Mouse (Mus musculus): ENCODE results near the gene Slc18b1. TPM values are rescaled to one million over a fixed set of nuclear protein-coding genes. Genes with fewer than 3 reads are reported as not detected.

The Slc18b1 gene
- polyA plus RNA-seq, 1 experiment: 7.3 TPM

DNA sequence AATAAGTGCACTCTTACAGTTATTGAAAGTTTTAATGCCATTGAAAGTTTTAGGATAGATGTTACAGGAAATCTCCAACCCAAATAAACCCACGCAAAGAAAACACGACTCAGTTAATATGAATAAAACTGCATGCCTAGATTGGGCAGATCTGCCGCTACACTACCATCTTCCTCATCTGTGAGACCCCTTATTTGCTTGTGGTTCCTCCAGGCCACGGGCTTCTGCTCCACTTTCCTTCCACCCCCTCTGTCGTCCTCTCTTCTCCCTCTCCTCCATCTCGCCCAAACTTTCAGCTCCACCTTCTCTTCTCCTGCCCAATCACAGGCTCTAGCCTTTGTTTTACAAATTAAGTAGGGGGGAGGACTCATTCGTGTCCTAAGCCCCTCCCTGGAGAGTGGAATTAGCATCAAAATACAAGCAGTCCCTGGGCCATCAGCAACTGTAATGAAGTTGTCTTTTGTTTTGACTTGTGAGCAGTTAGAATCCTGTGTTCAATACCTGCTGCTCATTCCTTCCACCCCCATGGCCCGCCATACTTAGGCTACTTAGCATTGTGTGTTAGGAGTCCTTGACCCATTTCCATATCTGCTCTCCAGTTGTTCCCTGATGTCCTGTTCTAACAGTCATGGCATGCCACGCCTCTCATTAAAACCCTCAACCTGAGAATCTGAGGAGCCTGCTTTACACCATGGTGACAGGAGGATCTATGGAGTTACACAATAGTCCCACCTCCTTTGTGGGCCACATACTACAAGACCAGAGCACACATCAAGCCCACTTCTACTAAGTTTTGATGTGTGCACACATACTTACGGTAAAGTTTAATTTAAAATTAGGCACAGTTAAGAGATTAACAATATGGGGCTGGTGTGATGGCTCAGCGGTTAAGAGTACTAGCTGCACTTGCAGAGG lies 16.3 kb downstream of the Slc18b1 start:
- TF ChIP-seq MAX (IDR thresholded peaks at IDR 0.05): no peak
- TF ChIP-seq MYOD1 (IDR thresholded peaks at IDR 0.05; ENCODE audit: control insufficient read depth, insufficient read length, low read depth): no peak
- TF ChIP-seq USF1 (IDR thresholded peaks at IDR 0.05; ENCODE audit: low read depth): no peak
- no peak for TF ChIP-seq MYOG (IDR thresholded peaks at IDR 0.05; ENCODE audit: control insufficient read depth, extremely low read depth, insufficient read length)
- no peak for TF ChIP-seq CEBPB (IDR thresholded peaks at IDR 0.05; ENCODE audit: low read depth)
- no peak for TF ChIP-seq CTCF (IDR thresholded peaks at IDR 0.05; ENCODE audit: control insufficient read depth, insufficient read depth, insufficient read length)
- no peak for TF ChIP-seq FOSL1 (IDR thresholded peaks at IDR 0.05; ENCODE audit: insufficient read depth, low read length, poor library complexity, severe bottlenecking)
- H3ac ChIP-seq (ENCODE audit: control insufficient read depth, insufficient read length, low read depth): no peak overlapping the region
- no peak overlapping the region for H3K4me3 ChIP-seq (ENCODE audit: insufficient read depth, poor library complexity, severe bottlenecking)
- no peaks in the 10 kb centered on the region for H3K27me3 ChIP-seq (ENCODE audit: control insufficient read depth, insufficient read depth, insufficient read length)
- no peaks in the 10 kb centered on the region for H3K79me2 ChIP-seq (ENCODE audit: control insufficient read depth, insufficient read depth)
- H3K79me3 ChIP-seq (ENCODE audit: low read depth): no peaks in the 10 kb centered on the region
- H3K36me3 ChIP-seq (ENCODE audit: control insufficient read depth, insufficient read depth): peaks cover 7% of the 10 kb centered on the region

- TF ChIP-seq MYOD1 (IDR thresholded peaks at IDR 0.05; ENCODE audit: control insufficient read depth, insufficient read length, low read depth) (no peak), CEBPB (IDR thresholded peaks at IDR 0.05; ENCODE audit: low read depth) (no peak), CTCF (IDR thresholded peaks at IDR 0.05; ENCODE audit: control insufficient read depth, insufficient read depth, insufficient read length) (no peak), FOSL1 (IDR thresholded peaks at IDR 0.05; ENCODE audit: insufficient read depth, low read length, poor library complexity, severe bottlenecking) (no peak), USF1 (IDR thresholded peaks at IDR 0.05; ENCODE audit: low read depth) (no peak), MYOG (IDR thresholded peaks at IDR 0.05; ENCODE audit: control insufficient read depth, extremely low read depth, insufficient read length) (no peak), MAX (IDR thresholded peaks at IDR 0.05) (no peak)
- Histone ChIP-seq H3K27me3 (ENCODE audit: control insufficient read depth, insufficient read depth, insufficient read length) (no peaks in the 10 kb centered on the region), H3K4me3 (ENCODE audit: insufficient read depth, poor library complexity, severe bottlenecking) (no peak overlapping the region), H3ac (ENCODE audit: control insufficient read depth, insufficient read length, low read depth) (no peak overlapping the region), H3K79me3 (ENCODE audit: low read depth) (no peaks in the 10 kb centered on the region), H3K79me2 (ENCODE audit: control insufficient read depth, insufficient read depth) (no peaks in the 10 kb centered on the region), H3K36me3 (ENCODE audit: control insufficient read depth, insufficient read depth) (peaks cover 5% of the 10 kb centered on the region)
These were observed 18.4 kb downstream of the Slc18b1 start for GRCm38 (mm10) chr10:23815168-23815567.

- Histone ChIP-seq H3K79me3 (ENCODE audit: low read depth) (no peaks in the 10 kb centered on the region), H3K36me3 (ENCODE audit: control insufficient read depth, insufficient read depth) (peaks cover 5% of the 10 kb centered on the region), H3K4me3 (ENCODE audit: insufficient read depth, poor library complexity, severe bottlenecking) (no peak overlapping the region), H3K27me3 (ENCODE audit: control insufficient read depth, insufficient read depth, insufficient read length) (no peaks in the 10 kb centered on the region), H3K79me2 (ENCODE audit: control insufficient read depth, insufficient read depth) (no peaks in the 10 kb centered on the region), H3ac (ENCODE audit: control insufficient read depth, insufficient read length, low read depth) (no peak overlapping the region)
- TF ChIP-seq FOSL1 (IDR thresholded peaks at IDR 0.05; ENCODE audit: insufficient read depth, low read length, poor library complexity, severe bottlenecking) (no peak), USF1 (IDR thresholded peaks at IDR 0.05; ENCODE audit: low read depth) (no peak), MAX (IDR thresholded peaks at IDR 0.05) (no peak), CTCF (IDR thresholded peaks at IDR 0.05; ENCODE audit: control insufficient read depth, insufficient read depth, insufficient read length) (no peak), MYOD1 (IDR thresholded peaks at IDR 0.05; ENCODE audit: control insufficient read depth, insufficient read length, low read depth) (no peak), MYOG (IDR thresholded peaks at IDR 0.05; ENCODE audit: control insufficient read depth, extremely low read depth, insufficient read length) (no peak), CEBPB (IDR thresholded peaks at IDR 0.05; ENCODE audit: low read depth) (no peak)
These were observed 19.5 kb downstream of the Slc18b1 start for GRCm38 (mm10) chr10:23816241-23816640.

DNA sequence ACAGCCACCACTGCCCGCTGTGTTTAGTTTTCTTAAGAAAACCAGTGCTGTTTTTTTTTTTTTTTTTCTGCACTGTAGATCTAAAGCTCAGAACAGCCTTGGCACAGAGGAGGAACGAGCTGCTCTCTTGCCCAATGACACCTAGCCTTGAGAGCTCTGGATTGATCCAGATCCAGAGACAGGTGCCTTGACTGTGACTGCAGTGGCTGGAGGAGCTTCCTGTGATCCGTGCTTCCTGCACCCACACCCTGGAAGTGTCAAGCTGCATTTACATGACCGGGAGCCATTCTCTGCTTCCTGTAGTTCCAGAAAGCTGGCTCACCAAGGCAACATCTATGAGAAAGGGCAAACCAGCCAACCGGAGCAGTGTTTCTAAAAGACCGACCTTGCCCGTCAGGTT lies 29.7 kb downstream of the Slc18b1 start:
- Histone ChIP-seq H3K79me3 (ENCODE audit: low read depth) (no peaks in the 10 kb centered on the region), H3K79me2 (ENCODE audit: control insufficient read depth, insufficient read depth) (no peaks in the 10 kb centered on the region), H3ac (ENCODE audit: control insufficient read depth, insufficient read length, low read depth) (no peak overlapping the region), H3K36me3 (ENCODE audit: control insufficient read depth, insufficient read depth) (peaks cover 24% of the 10 kb centered on the region), H3K27me3 (ENCODE audit: control insufficient read depth, insufficient read depth, insufficient read length) (no peaks in the 10 kb centered on the region), H3K4me3 (ENCODE audit: insufficient read depth, poor library complexity, severe bottlenecking) (no peak overlapping the region)
- no peak for TF ChIP-seq CEBPB (IDR thresholded peaks at IDR 0.05; ENCODE audit: low read depth)
- no peak for TF ChIP-seq MAX (IDR thresholded peaks at IDR 0.05)
- no peak for TF ChIP-seq CTCF (IDR thresholded peaks at IDR 0.05; ENCODE audit: control insufficient read depth, insufficient read depth, insufficient read length)
- no peak for TF ChIP-seq USF1 (IDR thresholded peaks at IDR 0.05; ENCODE audit: low read depth)

- Histone ChIP-seq H3K79me2 (ENCODE audit: control insufficient read depth, insufficient read depth) (no peaks in the 10 kb centered on the region), H3ac (ENCODE audit: control insufficient read depth, insufficient read length, low read depth) (no peak overlapping the region), H3K36me3 (ENCODE audit: control insufficient read depth, insufficient read depth) (no peaks in the 10 kb centered on the region), H3K79me3 (ENCODE audit: low read depth) (no peaks in the 10 kb centered on the region), H3K4me3 (ENCODE audit: insufficient read depth, poor library complexity, severe bottlenecking) (no peak overlapping the region), H3K27me3 (ENCODE audit: control insufficient read depth, insufficient read depth, insufficient read length) (no peaks in the 10 kb centered on the region)
- no peak for TF ChIP-seq CEBPB (IDR thresholded peaks at IDR 0.05; ENCODE audit: low read depth)
- TF ChIP-seq MYOD1 (IDR thresholded peaks at IDR 0.05; ENCODE audit: control insufficient read depth, insufficient read length, low read depth): no peak
- TF ChIP-seq FOSL1 (IDR thresholded peaks at IDR 0.05; ENCODE audit: insufficient read depth, low read length, poor library complexity, severe bottlenecking): no peak
- no peak for TF ChIP-seq MAX (IDR thresholded peaks at IDR 0.05)
- TF ChIP-seq CTCF (IDR thresholded peaks at IDR 0.05; ENCODE audit: control insufficient read depth, insufficient read depth, insufficient read length): no peak
- TF ChIP-seq USF1 (IDR thresholded peaks at IDR 0.05; ENCODE audit: low read depth): no peak
- no peak for TF ChIP-seq MYOG (IDR thresholded peaks at IDR 0.05; ENCODE audit: control insufficient read depth, extremely low read depth, insufficient read length)
These were observed 39.5 kb downstream of the Slc18b1 start for GRCm38 (mm10) chr10:23836003-23836964.

Measured in C2C12 (cell line).